Mouse (Mus musculus): Measurements from ENCODE around the gene Gm11492.

DNA sequence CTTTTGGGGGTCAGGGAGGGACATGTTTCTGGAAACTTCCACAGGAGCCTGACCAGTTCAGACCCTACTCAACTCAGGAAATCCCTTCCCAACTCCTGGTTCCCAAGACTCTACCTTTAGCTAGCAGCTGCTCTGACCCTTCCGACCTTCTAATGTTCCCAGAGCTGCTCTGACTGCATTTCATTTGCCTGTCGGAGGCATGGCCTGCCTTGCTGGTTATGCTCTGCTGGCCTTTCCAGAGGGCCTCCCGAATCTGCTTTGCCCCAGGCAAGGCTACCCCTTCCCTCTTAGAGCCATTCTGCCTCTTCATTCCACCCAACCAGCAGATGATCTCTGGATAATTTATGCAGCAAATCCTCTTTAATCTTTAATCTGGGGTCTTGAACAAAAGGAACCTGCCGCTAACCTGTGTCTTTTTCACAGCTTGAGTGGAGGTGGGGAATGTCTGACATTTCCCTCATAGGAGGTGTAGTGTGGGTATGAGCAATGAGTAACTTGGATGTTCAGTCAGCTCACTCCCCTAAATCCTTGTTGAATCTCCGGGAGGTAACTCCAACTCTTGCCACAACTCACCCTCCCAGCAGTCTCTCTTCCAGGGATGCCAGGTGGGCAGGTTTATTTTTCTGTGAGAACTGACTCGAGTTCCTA is 11.3 kb downstream of the Gm11492 start:
- TF ChIP-seq CHD2 (IDR thresholded peaks at IDR 0.05; ENCODE audit: low read depth, low read length): no peak
- TF ChIP-seq HCFC1 (IDR thresholded peaks at IDR 0.05; ENCODE audit: borderline replicate concordance, insufficient read depth, low read length): no peak
- TF ChIP-seq ZC3H11A (IDR thresholded peaks at IDR 0.05; ENCODE audit: borderline replicate concordance, low read depth, low read length): no peak
- TF ChIP-seq MAFK (IDR thresholded peaks at IDR 0.05; ENCODE audit: insufficient read depth, low read depth, low read length): no peak
